Mouse (Mus musculus): ENCODE measurements around the gene Trim10.

DNA sequence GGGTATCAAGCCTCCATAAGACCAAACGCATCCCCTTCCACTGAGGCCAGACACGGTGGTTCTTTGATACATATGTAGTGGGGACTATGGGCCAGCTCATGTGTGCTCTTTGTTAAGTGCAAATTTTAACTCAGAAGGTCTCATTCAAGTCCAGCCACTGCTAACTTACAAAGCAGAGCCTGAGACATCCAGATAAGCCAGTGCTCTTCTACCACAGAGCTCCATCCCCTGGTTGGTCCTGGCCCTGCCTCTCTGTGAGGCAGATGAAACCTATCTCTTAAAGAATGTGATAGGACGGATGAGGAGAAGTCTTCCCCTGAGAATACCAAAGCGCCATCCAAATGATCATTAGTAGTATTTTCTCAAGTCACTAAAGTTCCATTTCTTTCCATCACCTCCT, 30.0 kb downstream of the Trim10 start:
- TF ChIP-seq CTCF (IDR thresholded peaks at IDR 0.05; ENCODE audit: control insufficient read depth, insufficient read depth, low read length) (no peak), POLR2A (IDR thresholded peaks at IDR 0.05; ENCODE audit: borderline replicate concordance, control insufficient read depth, low read depth, low read length) (no peak)

All from bone marrow, adult 2 months (tissue).